Mouse (Mus musculus) retina, embryonic 14.5 days (tissue): ENCODE data around the gene Mcm8.

Source experiments
- DNase-seq: peaks from one replicate; pipeline ENCODE4 v3.0.0-alpha.2; 2015; ENCODE audit warnings: low spot score

Mcm8 gene

GRCm38 (mm10) chr2:132873657-132874326 is 57.9 kb downstream of the Mcm8 start:
- no peak for DNase-seq

- DNase-seq, result no peak
These were observed 61.0 kb downstream of the Mcm8 start for GRCm38 (mm10) chr2:132876991-132877390.

- peak; percentile 59 for DNase-seq
These were observed 63.5 kb downstream of the Mcm8 start for GRCm38 (mm10) chr2:132879261-132880044.

GRCm38 (mm10) chr2:132880844-132881645 is 65.1 kb downstream of the Mcm8 start, which contains the start of gene Lrrn4:
TSS of gene Lrrn4 (minus strand) at chr2:132880891.
- DNase-seq, result peak; percentile 17

- DNase-seq, result no peak
These were observed 68.5 kb downstream of the Mcm8 start for GRCm38 (mm10) chr2:132884303-132884967.

- no peak for DNase-seq
These were observed 69.4 kb downstream of the Mcm8 start for GRCm38 (mm10) chr2:132885312-132885711.
